Mouse (Mus musculus) left cerebral cortex, postnatal 10 days (tissue): ENCODE data around the gene Mfsd2b. TPM values are rescaled to one million over a fixed set of nuclear protein-coding genes. Genes with fewer than 3 reads are reported as not detected.

Experiments
- DNase-seq, 2 experiments: peaks; one replicate each; pipeline ENCODE4 v3.0.0; 2021 to 2022; ENCODE audit warnings: low spot score in 2 of 2, mixed read lengths in 1 of 2; ENCODE audit errors: extremely low spot score in 1 of 2
- intact Hi-C: fragments of 180-260 bp; cut with DNase I; formaldehyde crosslinking; loops from one replicate; pipeline ENCODE4 v1.15.1; 2025
- total RNA-seq, 2 experiments: library from RNA; stranded (reverse); gene quantifications; 2 replicates each; pipeline ENCODE4 v1.2.3; 2021

Gene Mfsd2b
- total RNA-seq, 2 experiments from 2014 or later, result 0.91 to 0.94 TPM

GRCm38 (mm10) chr12:4879048-4879447 is 4.9 kb upstream of the Mfsd2b start:
- DNase-seq, result no peak
- intact Hi-C loops, result no loop called here

- DNase-seq, result no peak
- intact Hi-C loops, result no loop called here
These were observed 4.2 kb upstream of the Mfsd2b start for GRCm38 (mm10) chr12:4878296-4878783.

- intact Hi-C loops, result no loop called here
These were observed 1.5 kb upstream of the Mfsd2b start for GRCm38 (mm10) chr12:4875623-4876022.

GRCm38 (mm10) chr12:4873531-4873930 is 628 bp downstream of the Mfsd2b start:
- DNase-seq, result no peak
- intact Hi-C loops, result no loop called here

More at GRCm38 (mm10) chr12:4875623-4876022, 1.5 kb upstream of the Mfsd2b start:
- DNase-seq, result no peak

- intact Hi-C loops, result no loop called here
- DNase-seq, result no peak
These were observed 1.1 kb downstream of the Mfsd2b start for GRCm38 (mm10) chr12:4872983-4873477.

GRCm38 (mm10) chr12:4872273-4872672 is 1.9 kb downstream of the Mfsd2b start:
- intact Hi-C loops, result no loop called here

GRCm38 (mm10) chr12:4871260-4871659 is 2.9 kb downstream of the Mfsd2b start:
- intact Hi-C loops, result no loop called here
- no peak for DNase-seq

More at GRCm38 (mm10) chr12:4872273-4872672, 1.9 kb downstream of the Mfsd2b start:
- DNase-seq, result no peak

- intact Hi-C loops, result no loop called here
These were observed 5.2 kb downstream of the Mfsd2b start for GRCm38 (mm10) chr12:4868924-4869323.

GRCm38 (mm10) chr12:4864338-4864690 is 9.8 kb downstream of the Mfsd2b start:
- intact Hi-C loops, result no loop called here
- DNase-seq, result peak in 1 of 2 experiments; percentile 29

More at GRCm38 (mm10) chr12:4868924-4869323, 5.2 kb downstream of the Mfsd2b start:
- no peak for DNase-seq

- intact Hi-C loops, result no loop called here
These were observed 10.4 kb downstream of the Mfsd2b start for GRCm38 (mm10) chr12:4863654-4864337.

GRCm38 (mm10) chr12:4862672-4863071 is 11.5 kb downstream of the Mfsd2b start:
- no peak for DNase-seq
- intact Hi-C loops, result no loop called here

More at GRCm38 (mm10) chr12:4863654-4864337, 10.4 kb downstream of the Mfsd2b start:
- no peak for DNase-seq

GRCm38 (mm10) chr12:4859241-4859914 is 14.8 kb downstream of the Mfsd2b start:
- intact Hi-C loops, result loop anchor here (10.0 kb wide), 1 partner anchor 115 kb away; no protein-coding TSS in a partner anchor
- DNase-seq, result peak in 1 of 2 experiments; percentile 2

- intact Hi-C loops, result loop anchor here (10.0 kb wide), 1 partner anchor 118 kb away; no protein-coding TSS in a partner anchor
- DNase-seq, result no peak
These were observed 17.3 kb downstream of the Mfsd2b start for GRCm38 (mm10) chr12:4856834-4857233.

- DNase-seq, result no peak
- intact Hi-C loops, result loop anchor here (10.0 kb wide), 1 partner anchor 119 kb away; no protein-coding TSS in a partner anchor
These were observed 18.0 kb downstream of the Mfsd2b start for GRCm38 (mm10) chr12:4856160-4856559.

- intact Hi-C loops, result loop anchor here (5.0 kb wide), 1 partner anchor 74 kb away; the partner anchor contains the start of gene Atad2b
- DNase-seq, result peak in 1 of 2 experiments; percentile 57
These were observed 30.4 kb downstream of the Mfsd2b start for GRCm38 (mm10) chr12:4843741-4844140.

- intact Hi-C loops, result loop anchor here (5.0 kb wide), 1 partner anchor 74 kb away; the partner anchor contains the start of gene Atad2b
These were observed 31.1 kb downstream of the Mfsd2b start, which contains the start of gene Wdcp for GRCm38 (mm10) chr12:4842890-4843597. Gene Wdcp (plus strand): TSS chr12:4843303.

GRCm38 (mm10) chr12:4842456-4842855 is 31.7 kb downstream of the Mfsd2b start:
- no peak for DNase-seq
- intact Hi-C loops, result loop anchor here (5.0 kb wide), 1 partner anchor 75 kb away; the partner anchor contains the start of gene Atad2b

More at GRCm38 (mm10) chr12:4842890-4843597, 31.1 kb downstream of the Mfsd2b start, which contains the start of gene Wdcp:
- DNase-seq, result peak; percentile 91 to 93

GRCm38 (mm10) chr12:4841392-4841887 is 32.7 kb downstream of the Mfsd2b start, which contains the start of gene Fkbp1b:
Gene Fkbp1b (minus strand): TSS chr12:4841591.
- intact Hi-C loops, result loop anchor here (5.0 kb wide), 1 partner anchor 76 kb away; the partner anchor contains the start of gene Atad2b
- DNase-seq, result peak in 1 of 2 experiments; percentile 75
